Mouse (Mus musculus) layer of hippocampus, postnatal 25 days (tissue): ENCODE results near the gene Kbtbd12. TPM values are rescaled to one million over a fixed set of nuclear protein-coding genes. Genes with fewer than 3 reads are reported as not detected.

Source experiments
- DNase-seq, 2 experiments: peaks; one replicate each; pipeline ENCODE4 v3.0.0; 2022; ENCODE audit warnings: mixed read lengths in 2 of 2, low spot score in 1 of 2; ENCODE audit errors: extremely low spot score in 1 of 2
- total RNA-seq, 2 experiments: library from RNA; stranded (reverse); gene quantifications; 2 replicates each; pipeline ENCODE4 v1.2.3; 2021

Gene Kbtbd12
- total RNA-seq, 2 experiments from 2014 or later = 0.25 TPM; not detected in 1

DNA sequence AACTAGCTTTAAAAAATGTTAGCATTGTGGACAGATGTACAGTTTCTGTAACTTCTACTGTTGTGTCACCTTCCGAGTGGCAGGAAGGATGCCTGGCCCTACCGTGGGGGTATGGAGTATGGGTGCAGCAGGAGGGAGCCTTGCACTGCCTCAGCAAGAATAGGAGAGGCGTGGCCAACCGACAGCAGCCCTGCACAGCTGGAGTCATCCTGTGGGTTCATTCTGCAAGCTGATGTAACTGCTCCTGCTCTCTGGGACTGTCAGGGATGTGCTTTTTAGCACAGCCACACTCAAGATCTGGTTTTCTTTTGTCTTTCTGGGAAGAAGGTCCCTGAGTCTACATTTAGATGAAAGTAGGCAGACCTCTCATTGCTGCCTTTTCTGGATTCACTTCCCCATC lies 80.2 kb downstream of the Kbtbd12 start:
- DNase-seq = peak in 1 of 2 experiments; percentile 5

DNA sequence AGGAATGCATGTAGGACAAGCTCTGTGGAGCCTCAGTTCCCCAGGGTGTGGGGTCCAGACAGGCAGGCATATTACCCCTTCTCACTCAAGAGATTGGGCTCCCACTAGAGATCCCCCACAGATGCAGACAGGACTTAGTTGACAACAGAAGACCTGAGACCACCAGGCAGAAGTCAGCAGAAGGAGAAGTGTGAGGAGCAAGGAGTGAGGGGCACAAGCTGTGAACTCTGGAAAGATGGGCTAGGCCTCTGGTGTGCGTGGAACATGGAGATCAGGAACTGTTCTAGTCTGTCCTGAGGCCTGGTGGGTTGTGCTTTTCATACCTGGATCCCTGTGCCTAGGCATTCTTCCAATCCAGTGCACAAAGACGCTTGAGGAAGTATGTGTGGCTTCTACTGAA lies 87.8 kb downstream of the Kbtbd12 start:
- no peak for DNase-seq

GRCm38 (mm10) chr6:88549137-88549814 lies 88.5 kb downstream of the Kbtbd12 start:
- peak; percentile 64 to 91 for DNase-seq

- peak in 1 of 2 experiments; percentile 4 for DNase-seq
Measured at GRCm38 (mm10) chr6:88548405-88549049, 89.2 kb downstream of the Kbtbd12 start.

DNA sequence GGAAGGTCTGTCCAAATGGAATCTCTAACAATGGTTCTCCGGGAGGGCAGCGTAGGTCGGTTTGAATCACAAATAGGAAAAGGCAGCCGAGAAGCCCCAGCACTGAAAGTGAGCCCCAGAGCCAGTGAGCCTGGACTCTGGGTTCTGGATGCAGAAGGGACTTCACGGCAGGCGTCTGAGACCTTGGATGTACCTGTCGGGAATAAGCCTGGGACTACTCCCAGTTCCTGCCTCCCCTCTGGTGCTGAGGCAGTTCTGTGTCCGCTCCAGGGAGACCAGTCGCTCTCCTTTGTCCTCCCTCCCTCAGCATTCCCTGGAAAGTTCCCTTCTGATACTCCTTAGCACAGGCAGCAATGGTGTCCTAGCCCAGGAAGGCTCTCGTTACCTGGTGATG lies 92.4 kb downstream of the Kbtbd12 start:
- no peak for DNase-seq

DNA sequence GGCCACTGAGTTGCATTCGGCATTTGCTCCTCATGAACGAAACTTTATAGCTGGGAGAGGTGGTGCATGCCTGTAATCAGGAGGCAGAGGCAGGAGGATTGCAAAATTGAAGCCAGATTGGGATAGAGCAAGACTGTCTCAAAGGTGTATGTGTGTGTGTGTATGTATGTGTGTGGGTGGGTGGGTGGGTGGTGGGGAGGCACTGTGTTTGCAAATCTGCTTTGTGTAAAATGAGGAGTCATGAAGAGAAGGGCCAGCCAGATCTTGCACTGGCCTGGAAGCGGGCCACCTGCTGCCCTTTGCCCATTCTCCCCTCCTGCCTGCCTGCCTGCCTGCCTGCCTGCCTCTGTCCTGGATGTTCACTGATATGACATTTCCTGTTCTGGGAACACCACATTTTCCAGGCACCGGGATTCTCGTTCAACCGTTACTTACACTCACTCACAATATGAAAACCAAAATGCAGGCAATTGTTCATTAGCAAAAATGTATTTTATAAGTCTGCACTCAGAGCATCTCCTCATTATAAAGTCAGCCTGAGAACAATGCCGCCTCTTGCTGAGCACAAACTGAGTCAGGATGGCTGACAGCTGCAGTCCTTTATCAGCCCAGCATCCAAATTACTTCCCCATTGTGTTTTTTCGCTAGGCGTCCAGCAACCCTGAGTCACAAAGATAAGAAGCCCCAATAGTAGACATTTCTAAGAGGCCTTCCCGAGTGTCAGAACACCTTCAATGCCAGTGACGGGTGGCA lies 92.9 kb downstream of the Kbtbd12 start:
- no peak for DNase-seq

- no peak for DNase-seq
Measured at GRCm38 (mm10) chr6:88544241-88544640, 93.5 kb downstream of the Kbtbd12 start.

GRCm38 (mm10) chr6:88540093-88540755 lies 97.5 kb downstream of the Kbtbd12 start:
- DNase-seq = no peak

- DNase-seq = no peak
Measured at GRCm38 (mm10) chr6:88530306-88530705, 107.4 kb downstream of the Kbtbd12 start.

DNA sequence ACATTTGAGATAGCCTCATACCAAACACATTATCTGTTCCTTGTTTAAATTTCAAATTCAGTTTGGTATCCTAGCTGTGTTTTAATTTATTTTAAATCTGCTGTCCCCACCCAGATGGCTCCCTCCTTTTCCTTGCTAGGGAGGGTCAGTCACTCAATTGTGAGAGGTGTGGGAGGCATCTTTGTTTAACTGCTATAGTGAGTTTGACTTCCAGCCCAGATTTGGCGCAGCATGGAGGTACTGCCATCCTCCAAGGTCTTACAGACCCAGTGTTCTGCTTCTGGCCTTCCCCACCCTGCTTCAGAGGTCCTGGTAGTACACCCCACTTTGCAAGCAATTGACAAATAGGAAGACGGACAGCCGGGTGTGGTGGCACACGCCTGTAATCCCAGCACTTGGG lies 113.7 kb downstream of the Kbtbd12 start:
- no peak for DNase-seq

- DNase-seq = no peak
Measured at GRCm38 (mm10) chr6:88523451-88523850, 114.3 kb downstream of the Kbtbd12 start.

DNA sequence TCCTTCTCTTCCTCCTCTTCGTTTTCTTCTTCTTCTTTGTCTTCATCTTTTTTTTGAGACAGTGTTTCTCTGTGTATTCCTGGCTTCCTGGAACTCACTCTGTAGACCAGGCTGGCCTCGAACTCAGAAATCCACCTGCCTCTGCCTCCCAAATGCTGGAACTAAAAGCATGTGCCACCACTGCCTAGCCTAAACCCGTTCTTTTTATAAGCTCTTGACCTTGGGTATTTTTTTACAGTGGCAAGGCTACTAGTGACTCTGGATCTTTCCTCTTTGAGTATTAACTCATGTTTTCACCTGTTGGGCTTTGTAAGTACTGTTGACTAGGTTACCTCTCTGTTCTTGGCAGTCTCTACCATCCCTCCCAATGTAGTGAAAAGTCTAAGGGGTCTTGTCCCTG lies 114.7 kb downstream of the Kbtbd12 start:
- DNase-seq = no peak

- no peak for DNase-seq
Measured at GRCm38 (mm10) chr6:88522606-88523005, 115.1 kb downstream of the Kbtbd12 start.

DNA sequence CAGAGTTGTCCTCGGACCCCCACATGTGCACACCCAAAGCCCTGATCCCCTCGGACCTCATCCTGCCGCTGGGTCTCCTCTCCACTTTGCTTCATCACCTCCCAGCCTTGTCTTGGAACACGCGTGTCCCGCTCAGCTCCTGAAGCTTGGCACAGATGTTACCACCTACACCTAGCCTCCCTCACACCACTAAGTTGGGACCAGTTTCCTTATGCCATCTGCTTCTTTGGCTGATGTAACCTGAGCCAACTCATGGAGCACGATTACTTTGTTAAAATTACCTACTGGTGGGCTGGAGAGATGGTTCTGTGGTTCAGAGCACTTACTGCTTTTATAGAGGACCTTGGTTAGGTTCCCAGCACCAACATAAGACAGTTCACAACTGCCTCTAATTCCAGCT lies 115.9 kb downstream of the Kbtbd12 start:
- DNase-seq = no peak

DNA sequence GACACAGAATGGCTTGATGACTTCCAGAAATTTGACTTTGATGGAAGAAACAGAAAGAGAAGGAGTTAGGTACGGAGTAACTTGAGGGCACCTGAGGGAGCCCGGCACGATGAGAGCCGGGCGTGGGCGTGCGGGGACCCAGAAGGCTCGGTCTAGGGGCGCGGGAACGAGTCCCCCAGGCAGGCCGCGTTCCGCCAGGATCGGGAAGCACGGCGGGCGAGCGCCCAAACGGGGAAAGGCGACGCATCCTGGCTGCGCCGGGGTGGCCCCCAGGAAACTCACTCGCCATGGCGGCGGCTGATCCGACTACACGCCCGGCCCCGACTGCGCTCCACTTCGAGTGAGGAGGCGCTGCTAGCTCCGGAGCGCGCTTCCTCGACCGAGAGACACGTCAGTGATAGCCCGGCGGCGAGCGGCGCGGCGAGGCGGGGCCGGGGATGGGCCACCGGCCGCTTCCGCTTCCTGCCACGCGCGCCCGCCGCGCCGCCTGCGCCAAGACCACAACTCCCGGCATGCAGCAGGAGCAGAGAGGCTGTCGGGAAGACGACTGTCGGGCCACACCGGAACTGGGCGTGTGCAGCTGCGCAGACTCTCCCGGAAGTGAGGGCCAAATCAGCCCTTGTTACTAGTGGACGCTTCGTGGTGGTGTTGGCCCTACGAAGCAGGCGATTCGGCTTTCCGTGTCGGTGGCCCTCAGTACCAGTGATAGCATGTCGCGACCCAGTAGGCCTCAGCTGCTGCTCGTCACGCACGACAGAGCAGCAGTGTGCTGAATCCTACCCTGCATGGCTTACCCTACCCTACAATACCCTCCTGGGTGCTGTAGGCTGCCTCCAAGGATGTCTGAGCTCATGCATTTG lies 119.1 kb downstream of the Kbtbd12 start, which contains the start of gene Sec61a1:
Gene Sec61a1 (minus strand): TSS at position 502 of the 860 bp plus-strand sequence.
- DNase-seq = peak; percentile 83 to 87

- no peak for DNase-seq
Measured at GRCm38 (mm10) chr6:88517701-88518403, 119.9 kb downstream of the Kbtbd12 start.

DNA sequence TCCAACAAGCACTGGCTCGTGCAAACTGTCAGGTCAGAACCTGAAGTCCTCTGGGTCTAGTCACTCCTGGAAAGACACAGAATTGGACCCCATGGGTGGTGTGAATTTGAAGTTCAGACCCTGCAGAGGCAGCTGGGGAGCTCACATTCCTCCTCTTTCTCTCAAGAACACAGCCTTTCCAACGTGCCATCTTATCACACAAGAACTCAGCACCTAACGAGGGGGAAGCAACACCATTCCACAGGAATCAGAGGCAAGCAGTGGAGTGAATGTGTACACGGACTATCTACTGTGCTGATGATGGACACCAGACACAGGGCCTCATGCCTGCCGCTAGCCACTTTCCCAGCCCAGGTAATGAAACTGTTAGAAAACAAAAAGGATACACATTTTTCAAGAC lies 121.1 kb downstream of the Kbtbd12 start:
- no peak for DNase-seq

DNA sequence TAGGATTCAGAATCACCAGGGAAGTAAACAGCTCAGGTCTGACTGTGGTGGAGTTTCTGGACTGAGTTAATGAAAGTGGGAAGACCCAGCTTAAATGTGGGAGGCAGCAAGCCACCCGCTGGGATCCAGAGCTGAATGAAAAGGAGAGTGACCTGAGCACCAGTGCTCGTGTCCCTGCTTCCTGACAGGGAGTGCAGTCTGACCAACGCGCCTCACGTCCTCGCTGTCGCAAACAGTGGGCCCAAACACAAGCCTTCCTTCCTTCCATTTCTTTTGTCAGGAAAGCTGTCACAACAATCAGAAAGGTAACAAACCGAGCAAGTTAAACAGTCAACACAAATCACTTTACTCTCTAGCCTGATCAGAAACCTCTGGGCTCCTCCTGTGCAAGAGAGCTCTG lies 121.8 kb downstream of the Kbtbd12 start:
- no peak for DNase-seq

DNA sequence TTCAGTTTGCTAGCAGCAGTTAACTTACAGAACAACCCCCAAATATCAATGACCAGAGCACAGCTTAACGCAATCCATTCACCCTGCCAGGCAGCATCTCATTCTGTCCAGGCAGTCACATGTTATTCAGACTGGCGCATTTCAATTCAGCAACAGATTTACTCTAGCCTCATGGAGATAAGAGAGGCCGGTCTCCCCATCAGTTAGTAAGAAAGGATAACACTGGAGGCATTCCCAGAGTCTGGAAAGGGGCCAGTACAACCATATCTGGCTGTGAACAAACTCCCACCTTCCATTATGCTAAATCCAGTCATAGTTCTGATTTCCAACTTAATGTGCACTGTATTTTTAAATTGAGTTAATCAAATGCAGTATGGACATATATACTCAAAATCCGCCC lies 123.2 kb downstream of the Kbtbd12 start:
- no peak for DNase-seq
